Mouse (Mus musculus) cerebellum, adult 11 months (tissue): ENCODE results near the gene Elane.
A peak's percentile ranks its signal among the peaks of the same experiment; 100 is the strongest.
"Not testable (repeated sequence)": the region's sequence is repeated elsewhere in the genome, so short reads cannot be mapped to it uniquely, and the experiment has no call there.

Experiments
- DNase-seq: peaks from one replicate; pipeline ENCODE4 v3.0.0; 2022

Gene Elane

DNA sequence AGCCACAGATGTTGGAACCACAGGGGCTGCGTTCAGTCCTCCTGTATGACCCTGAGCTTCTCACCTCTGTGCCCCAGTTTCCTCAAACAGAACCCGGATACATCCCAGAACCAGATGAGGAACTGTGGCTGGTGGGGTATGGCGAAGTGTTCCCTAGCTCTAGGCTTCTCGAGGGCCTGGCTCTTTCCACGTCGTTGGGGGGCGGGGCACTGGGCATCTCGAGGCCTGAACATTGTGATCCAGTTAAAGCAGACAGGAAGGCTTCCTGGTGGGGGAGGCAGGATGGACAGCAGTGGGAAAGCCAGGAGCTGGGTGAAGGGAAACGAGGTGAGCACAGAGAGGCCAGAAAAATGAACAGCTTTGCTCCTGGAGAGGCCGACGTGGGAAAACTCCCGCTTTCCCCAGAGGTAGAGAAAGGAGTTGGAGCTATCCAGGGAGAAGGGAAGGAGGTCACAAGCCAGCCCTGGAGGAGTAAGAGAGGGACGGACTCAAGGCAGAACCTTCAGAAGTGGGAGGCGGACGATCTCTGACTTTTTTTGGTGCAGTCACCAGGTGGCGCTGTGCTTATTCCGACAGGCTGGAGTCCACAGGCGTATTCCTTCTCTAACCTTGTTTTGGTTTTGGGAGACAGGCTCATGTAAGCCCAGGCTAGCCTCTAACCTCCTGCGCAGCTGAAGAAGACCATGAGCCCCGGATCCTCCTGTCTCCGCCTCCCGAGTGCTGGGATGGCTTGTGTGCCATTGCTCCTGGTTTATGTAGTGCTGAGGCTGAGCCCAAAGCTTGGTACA, 2.6 kb upstream of the Elane start:
- DNase-seq: peak; percentile 78

DNA sequence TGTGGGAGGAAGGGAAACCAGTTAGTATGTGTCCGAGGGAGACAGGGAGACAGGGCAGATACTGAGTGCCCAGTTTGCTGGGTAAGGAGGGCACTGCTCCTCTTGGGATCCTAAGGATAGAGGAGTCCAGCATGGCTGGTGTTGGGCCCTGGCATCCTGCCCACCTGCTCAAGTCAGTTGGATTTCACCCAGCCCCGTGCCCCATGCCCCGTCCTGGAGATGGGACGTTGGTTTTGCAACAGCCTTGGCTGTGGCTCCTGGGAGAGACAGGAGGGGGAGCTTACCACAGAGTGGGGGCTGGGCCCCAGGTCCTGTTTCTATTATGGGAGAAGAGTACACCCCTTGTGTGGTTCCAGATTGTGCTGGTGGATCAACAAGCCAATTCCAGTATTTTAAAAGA, 1.6 kb upstream of the Elane start:
- no peak for DNase-seq

DNA sequence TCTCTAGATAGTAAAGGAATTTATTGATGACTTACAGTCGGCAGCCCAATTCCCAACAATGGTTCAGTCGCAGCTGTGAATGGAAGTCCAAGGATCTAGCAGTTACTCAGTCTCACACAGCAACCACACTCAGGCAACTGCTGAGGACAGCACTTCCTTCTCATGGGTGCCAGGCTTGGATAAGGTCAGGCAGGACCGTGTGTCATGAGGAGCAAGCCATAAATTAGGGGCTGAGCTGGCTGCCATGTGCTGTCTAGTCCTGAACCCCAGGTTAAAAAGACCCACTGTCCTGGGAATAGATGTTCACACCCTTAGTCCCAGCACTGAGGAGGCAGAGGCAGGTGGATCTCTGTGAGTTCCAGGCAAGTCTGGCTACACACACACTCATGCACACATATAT, 1.1 kb upstream of the Elane start:
- DNase-seq: not testable (repeated sequence)

DNA sequence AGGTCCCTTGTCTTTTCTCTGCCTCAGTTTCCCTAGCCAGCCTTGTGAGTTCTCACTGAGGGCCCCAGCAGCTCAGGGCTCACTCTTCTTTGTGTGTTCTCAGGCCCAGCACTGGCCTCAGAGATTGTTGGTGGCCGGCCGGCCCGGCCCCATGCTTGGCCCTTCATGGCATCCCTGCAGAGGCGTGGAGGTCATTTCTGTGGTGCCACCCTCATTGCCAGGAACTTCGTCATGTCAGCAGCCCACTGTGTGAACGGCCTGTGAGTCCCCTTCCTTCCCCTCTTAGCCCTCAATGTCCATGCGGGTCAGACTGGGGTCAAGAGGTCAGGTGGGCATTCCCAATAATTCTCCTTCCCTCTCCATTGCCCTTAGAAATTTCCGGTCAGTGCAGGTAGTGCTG, 564 bp downstream of the Elane start:
- no peak for DNase-seq

DNA sequence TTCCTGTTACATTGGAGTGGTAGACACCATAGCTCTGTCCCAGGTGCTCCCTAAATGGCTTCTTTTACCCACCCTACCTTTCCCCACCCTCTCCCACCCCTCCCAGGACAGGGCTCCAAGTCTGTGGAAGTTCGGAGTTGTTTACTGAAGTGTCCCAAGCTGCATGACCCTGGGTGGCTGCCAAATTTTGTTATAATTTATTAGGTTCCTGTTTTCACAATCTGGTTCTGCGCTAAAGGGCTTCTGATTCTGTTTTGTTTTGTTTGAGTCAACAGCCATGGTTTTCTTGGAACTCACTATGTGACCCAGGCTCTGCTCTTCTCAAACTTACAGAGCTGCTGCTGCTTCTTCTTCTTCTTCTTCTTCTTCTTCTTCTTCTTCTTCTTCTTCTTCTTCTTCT, 3.3 kb downstream of the Elane start:
- DNase-seq: no peak

DNA sequence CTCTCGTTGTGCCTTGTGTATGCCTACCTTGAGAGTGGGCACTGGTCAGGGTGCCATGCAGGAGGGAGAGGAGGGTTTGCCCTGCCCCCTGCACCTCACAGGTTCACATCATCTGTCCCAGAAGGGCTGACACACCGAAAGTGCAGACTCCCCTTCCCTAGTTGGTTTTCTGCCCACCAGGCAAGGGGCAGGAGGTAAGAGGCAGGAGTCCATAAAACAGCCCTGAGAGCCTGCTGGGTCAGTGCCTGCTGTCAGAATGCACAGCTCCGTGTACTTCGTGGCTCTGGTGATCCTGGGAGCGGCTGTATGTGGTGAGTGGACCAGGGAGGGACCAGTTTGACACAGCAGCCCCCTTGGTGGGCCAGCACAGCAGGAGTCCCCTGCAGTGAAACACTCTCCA, 4.6 kb downstream of the Elane start, which contains the start of gene Cfd:
Gene Cfd (plus strand): TSS at position 184 of the 400 bp plus-strand sequence.
- DNase-seq: no peak

DNA sequence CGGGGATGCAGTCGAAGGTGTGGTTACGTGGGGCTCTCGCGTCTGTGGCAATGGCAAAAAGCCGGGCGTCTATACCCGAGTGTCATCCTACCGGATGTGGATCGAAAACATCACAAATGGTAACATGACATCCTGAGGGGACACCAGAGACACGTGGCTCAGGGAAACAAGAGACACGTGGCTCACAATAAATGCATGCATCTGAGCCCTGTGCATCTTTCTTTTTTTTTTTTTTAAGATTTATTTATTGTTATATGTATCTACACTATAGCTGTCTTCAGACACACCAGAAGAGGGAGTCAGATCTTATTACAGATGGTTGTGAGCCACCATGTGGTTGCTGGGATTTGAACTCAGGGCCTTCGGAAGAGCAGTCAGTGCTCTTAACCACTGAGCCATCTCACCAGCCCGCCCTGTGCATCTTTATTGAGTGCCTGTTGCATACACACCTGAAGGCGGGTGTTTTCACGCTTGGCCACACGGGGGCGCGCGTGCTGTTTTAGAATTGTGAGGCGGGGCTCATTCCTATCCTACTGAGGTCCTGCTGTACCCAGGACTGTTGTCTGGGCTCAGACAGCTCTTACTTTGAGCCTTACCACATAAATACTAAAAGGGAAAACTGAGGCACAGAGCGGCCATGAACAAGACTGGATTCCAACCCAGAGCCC, 6.5 kb downstream of the Elane start:
- DNase-seq: peak; percentile 77

DNA sequence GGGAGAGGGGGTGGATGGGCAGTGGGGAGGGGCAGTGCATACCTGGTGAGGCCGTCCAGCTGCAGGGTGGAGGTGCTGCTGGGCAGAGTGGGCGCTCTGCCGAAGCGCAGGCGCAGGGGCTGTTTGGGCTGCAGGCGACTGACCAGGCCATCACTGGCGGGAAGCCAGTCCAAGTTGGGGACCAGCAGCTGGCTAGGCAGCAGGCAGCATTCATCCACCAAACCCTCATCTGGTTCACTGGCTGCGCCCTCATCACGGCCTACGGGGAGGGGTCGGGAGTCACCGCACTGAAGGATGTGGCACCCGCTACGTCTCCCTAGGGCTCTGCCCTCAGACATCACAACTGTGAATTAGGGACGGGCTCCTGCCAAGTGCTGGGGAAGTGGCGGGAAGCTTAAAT, 10.3 kb downstream of the Elane start:
- DNase-seq: no peak

DNA sequence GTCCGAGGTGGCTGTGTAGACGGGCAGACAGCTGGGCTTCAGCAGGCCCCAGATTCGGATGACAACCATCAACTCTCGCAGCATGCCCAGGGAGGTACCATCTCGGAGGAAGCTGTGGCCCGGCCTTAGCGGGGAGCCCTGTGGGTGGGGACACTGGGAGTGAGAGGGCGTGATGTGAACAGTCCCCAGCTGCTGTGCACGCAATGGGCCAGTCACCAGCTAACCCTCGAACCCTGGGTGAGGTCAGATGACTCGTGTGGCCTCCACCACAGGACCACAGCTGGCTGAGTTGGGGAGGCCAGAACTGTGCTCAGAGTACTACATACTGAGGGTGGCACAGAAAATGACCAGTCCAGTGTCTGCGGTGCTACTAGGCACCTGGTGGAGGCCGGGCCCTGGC, 10.8 kb downstream of the Elane start:
- DNase-seq: no peak

DNA sequence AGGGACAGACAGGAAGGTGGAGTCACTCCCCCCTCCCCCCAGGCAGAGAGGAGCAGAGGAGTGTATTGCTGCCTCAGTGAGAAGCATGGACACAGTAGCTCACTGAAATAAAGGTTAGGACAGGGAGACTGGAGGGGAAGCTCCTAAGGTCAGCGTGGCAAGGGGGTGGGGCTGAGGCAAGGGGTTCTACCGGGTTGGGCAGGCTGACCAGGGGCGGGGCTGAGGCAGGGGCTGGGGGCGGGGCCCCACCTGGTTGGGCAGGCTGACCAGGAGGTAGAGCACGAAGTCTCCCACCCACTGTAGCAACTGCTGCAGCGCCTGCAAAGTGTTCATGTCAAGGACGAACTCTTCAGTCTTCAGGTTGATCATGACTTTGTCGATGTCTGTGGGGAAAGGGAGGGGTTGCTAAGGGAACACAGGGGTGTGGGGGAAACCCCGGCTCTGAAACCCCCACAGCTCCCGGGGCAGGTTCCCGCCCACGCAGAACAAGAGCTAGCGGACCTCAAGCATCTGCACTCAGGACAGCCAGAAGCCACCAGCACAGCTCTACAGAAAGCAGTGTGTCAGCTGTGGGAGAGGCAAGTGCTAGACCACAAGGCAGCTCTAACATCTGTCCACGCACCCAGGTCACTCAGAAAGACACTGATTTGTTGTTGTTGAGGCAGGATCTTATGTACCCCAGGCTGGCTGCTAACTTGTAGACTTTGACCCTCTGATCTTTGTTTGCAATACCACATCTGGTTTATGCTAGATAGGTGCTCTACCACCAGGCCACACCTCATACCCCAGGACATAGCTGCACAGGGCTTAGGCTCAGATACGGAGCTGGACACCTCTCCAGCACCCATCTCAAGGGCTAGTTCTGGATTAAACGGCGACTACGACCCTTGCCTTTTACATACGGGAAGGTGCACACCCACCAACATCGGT, 11.5 kb downstream of the Elane start:
- no peak for DNase-seq

DNA sequence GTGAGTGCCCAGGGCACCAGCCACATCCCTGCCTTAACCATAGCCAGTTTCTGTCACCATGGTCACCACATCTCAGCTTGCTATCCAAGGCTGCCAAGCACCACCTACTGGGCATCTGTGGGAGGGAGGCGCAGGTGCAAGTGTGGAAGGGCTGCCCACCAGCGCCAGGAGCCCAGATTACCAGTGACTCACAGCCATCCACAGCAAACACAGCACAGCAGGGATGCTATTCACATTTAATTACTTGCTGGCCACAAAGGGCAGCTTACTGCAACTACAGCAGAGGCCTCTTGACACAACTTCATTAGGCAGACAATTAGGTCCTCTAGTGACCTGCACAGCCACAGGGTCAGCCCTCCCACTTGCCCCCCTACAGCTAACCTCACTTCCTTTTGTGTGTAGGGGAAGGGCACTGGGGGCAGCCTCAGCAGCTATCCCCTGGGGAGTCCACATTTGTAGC, 14.9 kb downstream of the Elane start:
- DNase-seq: no peak

DNA sequence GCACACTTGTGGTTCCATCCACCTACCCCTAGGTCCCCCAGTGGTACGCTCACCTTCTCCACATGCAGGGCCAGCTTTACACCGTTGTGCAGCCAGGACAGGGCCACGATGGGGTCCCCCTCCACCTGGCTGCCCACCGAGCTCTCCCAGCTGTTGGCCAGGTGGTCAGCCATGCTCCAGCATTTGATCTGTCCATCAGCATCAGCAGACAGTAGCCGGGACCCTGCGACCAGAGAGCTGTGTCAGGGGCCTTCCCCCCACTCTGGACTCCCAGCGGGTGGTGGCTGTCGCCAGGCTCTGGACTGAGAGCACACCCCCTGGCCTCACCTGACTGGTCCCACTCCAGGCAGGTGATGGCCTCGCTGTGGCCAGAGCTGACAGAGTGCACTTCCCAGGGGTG, 20.7 kb downstream of the Elane start:
- peak; percentile 41 for DNase-seq

DNA sequence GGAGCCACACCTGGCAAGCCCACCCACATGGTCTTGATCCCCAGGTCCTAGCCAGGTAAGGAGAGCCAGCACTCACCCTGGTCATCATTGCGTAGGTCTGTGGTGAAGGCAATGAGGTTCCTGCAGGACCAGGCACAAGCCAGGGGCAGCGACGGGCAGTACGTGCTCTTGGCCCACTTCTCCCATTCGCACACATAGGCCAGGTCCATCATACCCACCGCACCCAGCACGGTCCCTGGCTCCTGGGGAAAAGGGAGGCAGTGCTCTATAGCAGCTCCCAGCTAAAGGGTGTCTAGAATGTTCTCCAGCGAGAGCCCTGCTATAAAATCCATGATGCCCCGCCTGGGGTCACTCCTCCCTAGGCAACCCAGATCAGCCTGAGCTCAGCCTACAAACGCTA, 21.4 kb downstream of the Elane start:
- DNase-seq: peak; percentile 37

DNA sequence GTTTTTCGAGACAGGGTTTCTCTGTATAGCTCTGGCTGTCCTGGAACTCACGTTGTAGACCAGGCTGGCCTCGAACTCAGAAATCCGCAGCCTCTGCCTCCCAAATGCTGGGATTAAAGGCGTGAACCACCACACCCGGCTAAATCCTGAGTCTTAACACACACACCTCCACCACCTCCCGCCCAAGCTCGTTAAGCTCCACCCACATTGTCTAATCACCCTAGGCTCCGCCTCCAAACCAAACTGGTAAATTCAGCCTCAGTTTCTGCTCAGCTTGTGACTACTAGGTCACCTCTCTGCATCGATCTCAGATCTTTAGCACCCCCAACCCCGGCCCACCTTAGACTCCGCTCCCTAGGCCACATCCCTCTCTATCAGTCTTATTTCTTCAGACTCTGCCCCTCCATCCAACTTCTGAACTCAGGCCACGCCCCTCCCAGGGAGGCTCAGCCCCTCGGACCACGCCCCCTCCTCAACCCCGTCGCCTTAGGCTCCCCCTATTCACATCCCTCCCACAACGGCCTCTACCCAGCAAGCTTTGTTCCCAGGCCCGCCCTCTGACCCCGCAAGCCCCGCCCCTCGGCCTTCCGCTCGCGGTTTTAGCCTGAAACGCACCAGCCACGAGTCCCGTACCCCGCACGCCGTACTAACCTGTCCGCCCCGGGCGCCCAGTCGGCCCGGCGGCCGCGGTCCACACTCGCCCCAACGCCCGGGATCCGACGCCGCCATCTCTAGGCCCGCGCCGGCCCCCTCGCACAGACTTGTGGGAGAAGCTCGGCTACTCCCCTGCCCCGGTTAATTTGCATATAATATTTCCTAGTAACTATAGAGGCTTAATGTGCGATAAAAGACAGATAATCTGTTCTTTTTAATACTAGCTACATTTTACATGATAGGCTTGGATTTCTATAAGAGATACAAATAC, 22.4 kb downstream of the Elane start, which contains the start of gene Med16:
Gene Med16 (minus strand): TSS at position 757 of the 925 bp plus-strand sequence.
- DNase-seq: peak; percentile 97

DNA sequence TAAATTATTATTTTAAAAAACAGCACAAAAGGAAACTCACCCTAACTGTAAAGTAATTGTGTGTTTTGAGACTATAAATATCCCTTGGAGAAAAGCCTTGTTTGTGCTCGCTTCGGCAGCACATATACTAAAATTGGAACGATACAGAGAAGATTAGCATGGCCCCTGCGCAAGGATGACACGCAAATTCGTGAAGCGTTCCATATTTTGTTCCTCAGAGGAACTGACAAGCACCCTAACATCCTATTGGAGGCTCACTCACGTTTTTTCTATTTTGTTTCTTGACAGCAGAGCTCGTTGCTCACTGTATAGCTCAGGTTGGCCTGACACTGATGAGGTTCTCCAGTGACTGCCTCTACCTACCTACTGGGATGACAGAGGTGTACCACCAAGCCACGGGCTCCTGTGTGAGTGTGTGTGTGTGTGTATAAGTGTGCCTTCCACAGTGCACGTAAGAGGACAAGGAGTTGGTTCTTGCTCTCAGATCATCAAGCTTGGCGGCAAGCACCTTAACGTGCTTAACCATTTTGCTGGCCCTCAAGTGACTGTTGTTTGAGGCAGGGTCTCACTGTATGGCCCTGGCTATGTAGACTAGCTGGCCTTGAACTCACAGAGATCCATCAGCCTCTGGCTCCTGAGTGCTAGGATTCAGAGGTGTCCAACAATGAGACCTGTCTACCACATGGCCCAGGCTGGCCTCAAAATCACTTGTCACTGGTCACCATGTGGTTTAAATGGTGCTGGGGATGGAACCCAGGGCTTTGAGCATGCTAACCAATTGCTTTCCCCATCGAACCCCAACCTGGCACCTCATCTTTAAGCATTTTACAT, 23.3 kb downstream of the Elane start:
- peak; percentile 47 for DNase-seq

DNA sequence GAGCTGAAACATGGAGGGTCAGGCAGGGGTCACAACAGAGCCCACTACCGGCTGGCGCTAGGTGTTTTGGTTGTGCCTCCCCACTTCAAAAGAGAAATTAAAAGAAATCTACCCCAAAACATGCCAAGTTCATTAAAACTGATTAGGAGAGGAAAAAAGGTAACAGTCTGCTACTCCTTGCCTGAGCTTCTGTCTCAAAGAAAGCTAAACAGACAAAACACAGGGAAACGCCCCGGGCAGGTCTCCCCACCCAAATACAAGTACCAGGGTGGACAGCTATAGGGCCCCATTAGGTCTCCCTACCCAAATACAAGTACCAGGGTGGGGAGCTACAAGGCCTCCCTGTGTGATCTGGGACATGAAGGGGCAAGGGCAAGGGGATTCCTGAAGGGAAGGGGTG, 24.5 kb downstream of the Elane start, which contains the start of gene Gm26602:
Gene Gm26602 (plus strand): TSS at position 301 of the 400 bp plus-strand sequence.
- DNase-seq: no peak

DNA sequence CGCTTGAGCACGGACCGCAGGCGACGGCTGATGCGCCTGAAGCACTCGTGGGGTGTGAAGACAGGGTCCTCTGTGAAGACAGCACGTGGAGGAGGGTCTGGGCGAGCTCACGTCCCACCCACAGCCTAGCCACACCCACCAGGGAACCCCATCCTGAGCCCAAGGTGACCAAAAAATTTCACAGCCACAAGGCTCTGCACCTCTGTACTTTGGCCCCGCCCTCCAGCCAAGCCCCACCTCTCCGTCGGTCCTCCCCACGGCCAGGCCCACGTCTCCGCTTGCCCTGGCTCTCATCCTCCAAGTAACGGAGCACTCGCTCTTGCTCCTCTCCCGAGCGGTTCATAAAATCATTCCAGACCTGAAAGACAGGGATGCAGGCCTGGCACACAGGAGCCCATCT, 26.4 kb downstream of the Elane start:
- peak; percentile 28 for DNase-seq

DNA sequence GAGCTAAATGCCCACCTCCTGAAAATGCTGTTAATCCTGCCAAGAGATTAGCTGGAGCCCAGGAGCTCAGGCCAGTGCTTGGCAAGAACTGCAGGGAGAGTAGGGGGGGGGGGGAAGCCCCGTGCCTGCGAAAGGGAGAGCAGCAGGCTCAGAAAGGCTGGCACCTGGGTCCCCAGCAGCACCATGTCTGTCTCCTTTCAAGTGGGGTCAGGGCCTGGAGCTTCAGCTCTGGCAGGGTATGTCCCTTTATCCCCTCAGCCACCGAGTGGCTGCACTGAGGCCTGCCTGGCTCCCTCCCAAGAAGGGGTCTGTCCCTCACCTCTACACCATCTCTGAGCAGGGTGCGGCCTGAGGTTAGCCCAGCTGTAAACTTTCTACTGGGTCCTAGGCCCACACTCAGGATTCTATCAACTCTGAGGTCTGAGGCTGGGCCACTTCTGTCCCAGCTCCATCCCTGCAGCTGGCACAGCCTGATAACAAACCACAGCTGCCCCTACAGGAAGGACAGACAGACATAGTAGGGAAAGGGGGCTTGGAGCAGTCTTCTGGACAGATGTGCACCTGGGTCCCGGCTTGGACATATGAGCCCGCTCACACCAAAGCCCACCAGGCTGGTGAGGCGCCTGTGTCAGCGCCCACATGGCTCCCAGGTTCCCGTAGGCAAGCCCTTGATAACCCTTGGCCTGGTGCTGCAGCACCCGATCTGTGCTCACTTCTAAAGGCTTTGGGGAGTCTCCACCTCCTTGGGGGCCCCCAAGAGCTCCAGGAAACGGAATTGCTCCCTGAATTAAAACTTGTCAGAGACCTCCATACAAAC, 28.3 kb downstream of the Elane start:
- no peak for DNase-seq

DNA sequence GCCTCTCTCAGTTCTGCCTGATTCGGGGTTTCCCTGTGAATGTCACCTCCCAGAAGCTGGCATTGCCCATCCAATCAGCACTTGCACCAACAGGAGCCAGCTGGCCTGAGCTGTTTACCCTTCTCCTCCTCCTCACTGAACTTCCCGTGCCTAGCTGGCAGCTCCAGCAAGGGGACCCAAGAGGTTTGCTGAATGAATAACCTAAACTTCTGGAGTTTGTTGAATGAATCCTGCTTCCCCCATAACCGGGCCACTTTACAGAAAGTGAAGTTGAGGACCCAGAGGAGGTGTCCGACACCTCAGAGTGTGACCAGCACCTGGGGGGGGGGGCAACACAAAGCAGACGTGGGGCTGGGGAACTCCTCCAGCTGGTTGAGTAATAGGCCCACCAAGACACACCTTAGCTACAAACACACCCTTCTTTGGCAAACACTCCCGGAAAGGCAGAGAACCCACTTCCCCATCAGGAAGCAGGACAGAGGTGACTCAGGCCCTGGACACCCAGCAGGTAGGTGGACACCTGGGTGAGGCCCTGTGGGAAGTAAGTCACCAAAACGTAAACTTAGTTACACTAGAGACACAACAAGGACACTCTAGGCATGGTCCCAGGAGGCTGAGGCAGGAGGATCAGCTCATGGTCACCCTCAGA, 29.0 kb downstream of the Elane start:
- no peak for DNase-seq

DNA sequence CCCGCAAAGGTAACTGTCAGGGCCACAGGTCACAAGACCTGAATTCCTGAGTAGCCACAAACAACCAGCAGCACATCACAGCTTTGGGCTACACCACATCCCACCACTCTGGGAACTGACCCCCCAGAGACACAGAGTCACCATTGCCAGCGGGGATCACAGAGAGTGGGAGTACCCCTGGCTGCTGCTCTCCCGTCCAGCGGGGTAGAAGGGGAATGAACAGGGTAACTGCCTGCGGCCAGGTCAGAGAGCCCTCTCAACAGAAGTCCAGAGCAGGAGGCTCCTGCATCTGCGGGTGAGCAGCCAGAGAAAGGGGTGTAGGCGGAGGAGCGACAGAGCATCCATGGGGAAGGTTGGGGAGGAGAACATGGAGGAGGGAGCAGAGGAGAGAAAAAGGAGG, 30.0 kb downstream of the Elane start:
- DNase-seq: no peak
